In genomic region chr6:70955291-70955800, GRCm38 (mm10) we compare ENCODE assay signal across 25 mouse cellular contexts. TPM values are rescaled to one million over a fixed set of nuclear protein-coding genes. Genes with fewer than 3 reads are reported as not detected.
DNase-seq lines count a peak whose midpoint lies in the region; ATAC-seq and TF ChIP-seq lines count a peak whose summit lies in the region.
"Had no signal": no experiment of that assay in that cellular context is flagged by ENCODE, and none has a peak within 500 bp of the region (broad histone marks: within the 10 kb centered on the region; RNA-seq: fewer than 3 reads in every experiment).

No protein-coding gene starts in this region.

- no peak overlapping the region for H3K4me3 ChIP-seq in embryonic facial prominence, embryonic 11.5 days (ENCODE audit: low read depth, low read length)
- H3K4me3 ChIP-seq in embryonic facial prominence, embryonic 10.5 days, result no peak overlapping the region
- H3K4me3 ChIP-seq in kidney, adult 2 months (ENCODE audit: insufficient read depth, low read depth, low read length), result no peak overlapping the region

- TF ChIP-seq CTCF in kidney, adult 2 months (conservative IDR thresholded peaks at IDR 0.05; ENCODE audit: insufficient read depth, insufficient read length, low read depth, low read length), result no peak

- H3K27me3 ChIP-seq in embryonic facial prominence, embryonic 11.5 days (ENCODE audit: control insufficient read depth, insufficient read depth, low read length), result peaks cover 39% of the 10 kb centered on the region
- peaks cover 82% of the 10 kb centered on the region for H3K27me3 ChIP-seq in embryonic facial prominence, embryonic 10.5 days (replicated peaks; ENCODE audit: low read depth, poor library complexity, severe bottlenecking)
- no peaks in the 10 kb centered on the region; the same call in none of the 2 replicates for H3K27me3 ChIP-seq in kidney, adult 2 months (replicated peaks; ENCODE audit: control insufficient read depth, insufficient read depth, low read length)
- H3K27me3 ChIP-seq: CH12.LX had no signal

- no peaks in the 10 kb centered on the region for H3K36me3 ChIP-seq in embryonic facial prominence, embryonic 11.5 days (replicated peaks; ENCODE audit: control insufficient read depth, insufficient read depth, low read depth, low read length)
- H3K36me3 ChIP-seq in embryonic facial prominence, embryonic 10.5 days (replicated peaks), result no peaks in the 10 kb centered on the region
- H3K36me3 ChIP-seq in kidney, adult 2 months (ENCODE audit: control insufficient read depth, insufficient read depth, low read length), result no peaks in the 10 kb centered on the region
- H3K36me3 ChIP-seq: forebrain, embryonic 12.5 days; hindbrain, embryonic 15.5 days; liver, embryonic 12.5 days; neural tube, embryonic 13.5 days had no signal

- H3K4me1 ChIP-seq in embryonic facial prominence, embryonic 11.5 days (ENCODE audit: control insufficient read depth, insufficient read depth, low read length), result peaks cover 6% of the 10 kb centered on the region; the same call in 1 of the 2 replicates
- peaks cover 14% of the 10 kb centered on the region for H3K4me1 ChIP-seq in embryonic facial prominence, embryonic 10.5 days
- H3K4me1 ChIP-seq in kidney, adult 2 months (ENCODE audit: control insufficient read depth, insufficient read depth, low read length), result no peaks in the 10 kb centered on the region

- H3K9me3 ChIP-seq in embryonic facial prominence, embryonic 11.5 days (replicated peaks; ENCODE audit: control insufficient read depth, low read length), result no peaks in the 10 kb centered on the region
- no peaks in the 10 kb centered on the region for H3K9me3 ChIP-seq in embryonic facial prominence, embryonic 10.5 days
- H3K9me3 ChIP-seq: forebrain, embryonic 12.5 days; hindbrain, embryonic 15.5 days; liver, embryonic 12.5 days; neural tube, embryonic 13.5 days had no signal

- no peak overlapping the region for H3K4me2 ChIP-seq in embryonic facial prominence, embryonic 11.5 days (ENCODE audit: low read depth, low read length)

- peak; percentile 37 for DNase-seq in embryonic facial prominence, embryonic 11.5 days (ENCODE audit: low spot score)
- DNase-seq in embryonic facial prominence, embryonic 10.5 days (ENCODE audit: low spot score), result no peak
- peak; percentile 12 for DNase-seq in kidney, adult 2 months
- no peak for DNase-seq in kidney, adult 8-10 months
- peak; percentile 62 for DNase-seq in Muller cell, postnatal 12 days (ENCODE audit: inconsistent ontology term)
- peak; percentile 20 for DNase-seq in hindlimb bud, embryonic 11.5 days (ENCODE audit: extremely low spot score, low read depth, low spot score)
- no peak for DNase-seq in left cerebral cortex, adult 8-10 months (ENCODE audit: low spot score in 2 of 2)
- DNase-seq: adrenal gland, postnatal 36 days; gastrocnemius, postnatal 36 days; left cerebral cortex, postnatal 4 days; thymus, postnatal 4 days had no signal

- WGBS in embryonic facial prominence, embryonic 11.5 days, result 3% methylated on average over 14 of the region's 14 CpGs
- WGBS in embryonic facial prominence, embryonic 10.5 days, result 3% methylated on average over 14 of the region's 14 CpGs
- 7% methylated on average over 14 of the region's 14 CpGs for WGBS in kidney, adult 2 months

- ATAC-seq in embryonic facial prominence, embryonic 11.5 days (replicated peaks; ENCODE audit: insufficient number of reproducible peaks, low FRiP score, low TSS enrichment, low read depth), result no peak
- ATAC-seq: liver, embryonic 12.5 days had no signal

- no peak overlapping the region for H3K9ac ChIP-seq in embryonic facial prominence, embryonic 11.5 days (replicated peaks; ENCODE audit: low read length)
- H3K9ac ChIP-seq: liver, embryonic 12.5 days had no signal

- no peak overlapping the region for H3K27ac ChIP-seq in embryonic facial prominence, embryonic 11.5 days (replicated peaks; ENCODE audit: low read depth, low read length)
- H3K27ac ChIP-seq in embryonic facial prominence, embryonic 10.5 days (replicated peaks), result no peak overlapping the region
- H3K27ac ChIP-seq in kidney, adult 2 months (ENCODE audit: insufficient read depth, low read depth, low read length), result no peak overlapping the region
- H3K27ac ChIP-seq: forebrain, embryonic 12.5 days; hindbrain, embryonic 15.5 days; liver, embryonic 12.5 days; neural tube, embryonic 13.5 days had no signal

- no peak for TF ChIP-seq POLR2A in kidney, adult 2 months (IDR thresholded peaks at IDR 0.05; ENCODE audit: low read depth, low read length)

RNA-seq across cellular contexts. Expression of gene Foxi3, which starts 1.0 kb away (rescaled TPM):
- polyA plus RNA-seq in embryonic facial prominence, embryonic 11.5 days (2014; fragmentation: Nextera tagmentation; extraction: Ambion mirVana), result 0.81 and 1.0 TPM in 2 replicates
- 0.26 and 0.37 TPM in 2 replicates for polyA plus RNA-seq in embryonic facial prominence, embryonic 10.5 days (2016; fragmentation: Nextera tagmentation; extraction: Ambion mirVana)
- not detected in 2 replicates for polyA plus RNA-seq in kidney, adult 2 months (2012; rRNA removed)
- total RNA-seq in left cerebral cortex, adult 8-10 months (2022), result not detected
- total RNA-seq: adrenal gland, postnatal 36 days; CH12.LX; common myeloid progenitor, adult 5-6 weeks; gastrocnemius, postnatal 36 days; heart, adult 8-10 months; layer of hippocampus, adult 8-10 months; left cerebral cortex, adult 18-20 months; left cerebral cortex, postnatal 4 days; MEL had no signal
- polyA plus RNA-seq: cerebellum, adult 2 months; heart, embryonic 16.5 days; hindbrain, embryonic 15.5 days; liver, embryonic 12.5 days; lung, adult 2 months; neural tube, embryonic 13.5 days; stomach, embryonic 14.5 days had no signal

RNA-seq across cellular contexts. Expression of gene Tex37, which starts 36.6 kb away (rescaled TPM):
- polyA plus RNA-seq in embryonic facial prominence, embryonic 11.5 days (2014; fragmentation: Nextera tagmentation; extraction: Ambion mirVana), result not detected in 2 replicates
- polyA plus RNA-seq in embryonic facial prominence, embryonic 10.5 days (2016; fragmentation: Nextera tagmentation; extraction: Ambion mirVana), result 0.19 TPM in 1 of 2 replicates, not detected in the other
- polyA plus RNA-seq in kidney, adult 2 months (2012; rRNA removed), result 0.39 TPM in 1 of 2 replicates, not detected in the other
- not detected for total RNA-seq in left cerebral cortex, adult 8-10 months (2022)
- total RNA-seq: adrenal gland, postnatal 36 days; CH12.LX; common myeloid progenitor, adult 5-6 weeks; gastrocnemius, postnatal 36 days; heart, adult 8-10 months; layer of hippocampus, adult 8-10 months; left cerebral cortex, adult 18-20 months; left cerebral cortex, postnatal 4 days; MEL had no signal
- polyA plus RNA-seq: cerebellum, adult 2 months; forebrain, embryonic 12.5 days; heart, embryonic 16.5 days; hindbrain, embryonic 15.5 days; liver, embryonic 12.5 days; lung, adult 2 months; neural tube, embryonic 13.5 days; stomach, embryonic 14.5 days had no signal

Comparison
In these comparisons a context has a peak if more than half of its experiments do, and no peak if none do; other contexts are left out.
1. DNase-seq: peak in embryonic facial prominence, embryonic 11.5 days (single experiment), kidney, adult 2 months (single experiment), Muller cell, postnatal 12 days (single experiment) and hindlimb bud, embryonic 11.5 days (single experiment); none in embryonic facial prominence, embryonic 10.5 days (single experiment), kidney, adult 8-10 months (0 of 2) and left cerebral cortex, adult 8-10 months (0 of 2).